Mouse (Mus musculus): ENCODE results near the gene Pacsin2. TPM values are rescaled to one million over a fixed set of nuclear protein-coding genes. Genes with fewer than 3 reads are reported as not detected.

The Pacsin2 gene
- total and polyA plus RNA-seq, 3 experiments, result 48.4 to 85.5 (median 53.7) TPM

DNA sequence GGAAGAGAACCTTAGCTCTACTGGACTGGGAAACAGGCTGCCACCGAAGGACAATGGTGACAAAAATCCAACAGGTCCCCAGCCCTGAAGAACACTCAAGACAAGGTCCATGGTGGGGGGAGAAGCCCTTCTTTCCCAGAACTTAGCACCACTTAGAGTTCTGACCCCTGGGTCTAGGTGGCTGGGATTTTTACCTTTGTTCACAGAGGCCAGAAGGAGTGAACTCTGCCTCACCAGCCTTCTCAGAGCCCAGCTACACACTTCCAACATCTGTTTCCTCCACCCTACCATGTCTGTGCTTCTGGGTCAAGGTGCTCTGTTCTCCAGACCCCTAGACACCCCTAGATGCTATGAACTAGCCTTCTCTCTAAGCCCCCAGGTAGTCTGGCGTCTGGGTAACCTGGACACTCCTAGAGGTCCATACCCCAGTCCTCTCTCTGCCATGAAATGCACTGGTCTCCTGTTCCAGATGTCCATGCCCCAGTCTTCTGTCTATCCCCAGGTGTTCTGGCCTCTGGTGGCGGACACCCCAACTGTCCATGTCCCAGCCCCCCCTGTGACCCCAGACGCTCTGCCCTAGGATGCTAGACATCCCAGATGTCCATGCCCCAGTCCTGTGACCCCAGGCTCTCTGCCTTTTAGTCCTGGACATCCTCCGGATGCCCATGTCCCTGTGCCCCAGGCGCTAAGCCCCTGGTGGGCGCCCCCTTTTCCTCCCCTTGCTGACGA, 115.0 kb downstream of the Pacsin2 start:
- peak; percentile 12 for DNase-seq (ENCODE audit: extremely low read depth)
- dilution Hi-C loops (cut with MboI; ENCODE audit: extremely low pct_ligation_motif_present, extremely low pct_unique_long_range_greater_than_20kb, low sequenced_read_pairs) (no loop called here), in situ Hi-C loops (cut with MboI; ENCODE audit: low pct_ligation_motif_present, low pct_unique_long_range_greater_than_20kb, low sequenced_read_pairs) (no loop called here)
- peaks cover 0 to 16% of the 10 kb centered on the region in 2 experiments for H3K36me3 ChIP-seq (replicated peaks in 1 of 2; ENCODE audit: control insufficient read depth in 1 of 2, insufficient read depth in 1 of 2, low read length in 1 of 2)
- peak overlapping the region; percentile 53 for H3K9ac ChIP-seq (ENCODE audit: insufficient read depth, low read depth)
- no peaks in the 10 kb centered on the region for H3K79me2 ChIP-seq (replicated peaks; ENCODE audit: control insufficient read depth, extremely low read depth, insufficient read depth, poor library complexity, severe bottlenecking)
- H3K4me1 ChIP-seq (ENCODE audit: control insufficient read depth in 1 of 2, insufficient read depth in 2 of 2), result peaks cover 3 to 15% of the 10 kb centered on the region in 2 experiments
- no peaks in the 10 kb centered on the region for H3K9me3 ChIP-seq (replicated peaks; ENCODE audit: low read length)
- H3K27ac ChIP-seq (ENCODE audit: insufficient read depth, low read depth), result no peak overlapping the region
- peak overlapping the region; percentile 68 to 78 (median 72) for H3K4me3 ChIP-seq (replicated peaks in 1 of 3; ENCODE audit: low read depth in 2 of 3, low read length in 2 of 3, poor library complexity in 1 of 3)
- H3K4me2 ChIP-seq (ENCODE audit: insufficient read depth, low read depth, poor library complexity, severe bottlenecking), result peak overlapping the region; percentile 52
- TF ChIP-seq POLR2AphosphoS2 (IDR thresholded peaks at IDR 0.05; ENCODE audit: low read depth, low read length), result no peak
- no peak for TF ChIP-seq MAZ (IDR thresholded peaks at IDR 0.05; ENCODE audit: low read depth, low read length)
- peaks cover 3% of the 10 kb centered on the region for H3K27me3 ChIP-seq (replicated peaks)

DNA sequence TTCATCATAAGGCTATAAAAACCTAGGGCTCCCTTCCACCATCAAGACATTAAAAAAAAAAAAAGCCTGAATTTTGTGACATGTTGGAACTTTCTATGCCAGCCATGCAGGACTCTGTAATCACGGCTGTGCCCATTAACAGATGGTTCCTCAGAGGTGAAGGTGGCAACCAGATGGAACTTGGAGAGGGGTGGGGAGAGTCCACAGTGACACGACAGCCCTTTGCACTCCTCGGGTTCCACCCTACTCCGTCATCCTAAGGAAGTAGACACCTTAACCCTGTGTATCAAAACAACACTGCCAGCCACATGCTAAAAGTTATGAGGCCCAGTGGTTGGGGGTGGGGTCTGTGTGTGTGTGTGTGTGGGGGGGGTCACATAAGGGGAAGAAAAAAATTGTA, 115.7 kb downstream of the Pacsin2 start:
- in situ Hi-C loops (cut with MboI; ENCODE audit: low pct_ligation_motif_present, low pct_unique_long_range_greater_than_20kb, low sequenced_read_pairs) (no loop called here), dilution Hi-C loops (cut with MboI; ENCODE audit: extremely low pct_ligation_motif_present, extremely low pct_unique_long_range_greater_than_20kb, low sequenced_read_pairs) (no loop called here)
- Histone ChIP-seq H3K9me3 (replicated peaks; ENCODE audit: low read length) (no peaks in the 10 kb centered on the region), H3K9ac (ENCODE audit: insufficient read depth, low read depth) (peak overlapping the region; percentile 53; the same call in 1 of the 2 replicates), H3K4me1 (ENCODE audit: control insufficient read depth in 1 of 2, insufficient read depth in 2 of 2) (peaks cover 3 to 15% of the 10 kb centered on the region in 2 experiments), H3K27me3 (replicated peaks) (peaks cover 3% of the 10 kb centered on the region), H3K79me2 (replicated peaks; ENCODE audit: control insufficient read depth, extremely low read depth, insufficient read depth, poor library complexity, severe bottlenecking) (no peaks in the 10 kb centered on the region), H3K27ac (ENCODE audit: insufficient read depth, low read depth) (no peak overlapping the region), H3K36me3 (replicated peaks in 1 of 2; ENCODE audit: control insufficient read depth in 1 of 2, insufficient read depth in 1 of 2, low read length in 1 of 2) (peaks cover 0 to 19% of the 10 kb centered on the region in 2 experiments), H3K4me3 (replicated peaks in 1 of 3; ENCODE audit: low read depth in 2 of 3, low read length in 2 of 3, poor library complexity in 1 of 3) (no peak overlapping the region), H3K4me2 (ENCODE audit: insufficient read depth, low read depth, poor library complexity, severe bottlenecking) (peak overlapping the region; percentile 52; the same call in 1 of the 2 replicates)
- no peak for TF ChIP-seq IRF4 (IDR thresholded peaks at IDR 0.05; ENCODE audit: low read depth, low read length)
- TF ChIP-seq PAX5 (IDR thresholded peaks at IDR 0.05; ENCODE audit: low read length), result no peak
- no peak for TF ChIP-seq ETS1 (conservative IDR thresholded peaks at IDR 0.05; ENCODE audit: low read depth, low read length)
- no peak for TF ChIP-seq ZC3H11A (IDR thresholded peaks at IDR 0.05; ENCODE audit: low read depth, low read length)
- no peak for TF ChIP-seq MYC (IDR thresholded peaks at IDR 0.05; ENCODE audit: low read depth, low read length)
- no peak for TF ChIP-seq USF2 (conservative IDR thresholded peaks at IDR 0.05; ENCODE audit: low read depth, low read length)
- TF ChIP-seq NELFE (IDR thresholded peaks at IDR 0.05; ENCODE audit: low read depth, low read length), result no peak
- TF ChIP-seq UBTF (IDR thresholded peaks at IDR 0.05; ENCODE audit: low read depth, low read length), result no peak
- no peak for TF ChIP-seq POLR2AphosphoS2 (IDR thresholded peaks at IDR 0.05; ENCODE audit: low read depth, low read length)
- no peak for TF ChIP-seq TBP (conservative IDR thresholded peaks at IDR 0.05; ENCODE audit: low read depth, low read length)
- TF ChIP-seq ZMIZ1 (IDR thresholded peaks at IDR 0.05; ENCODE audit: low read depth, low read length), result no peak
- no peak for TF ChIP-seq E2F4 (IDR thresholded peaks at IDR 0.05; ENCODE audit: insufficient replicate concordance, low read depth, low read length)
- no peak for TF ChIP-seq MAFK (IDR thresholded peaks at IDR 0.05; ENCODE audit: insufficient replicate concordance, low read length)
- TF ChIP-seq CTCF (conservative IDR thresholded peaks at IDR 0.05 in 1 of 2, IDR thresholded peaks at IDR 0.05 in 1 of 2; ENCODE audit: low read depth in 2 of 2, low read length in 2 of 2), result no peak
- TF ChIP-seq HCFC1 (IDR thresholded peaks at IDR 0.05; ENCODE audit: low read depth, low read length), result no peak
- TF ChIP-seq GABPA (IDR thresholded peaks at IDR 0.05; ENCODE audit: insufficient replicate concordance, low read depth, low read length), result no peak
- no peak for TF ChIP-seq USF1 (IDR thresholded peaks at IDR 0.05; ENCODE audit: low read depth, low read length)
- no peak for TF ChIP-seq MXI1 (IDR thresholded peaks at IDR 0.05; ENCODE audit: low read depth, low read length)
- TF ChIP-seq SMC3 (IDR thresholded peaks at IDR 0.05; ENCODE audit: low read depth, low read length), result no peak
- TF ChIP-seq SIN3A (IDR thresholded peaks at IDR 0.05; ENCODE audit: low read length), result no peak
- DNase-seq (ENCODE audit: extremely low read depth), result no peak

Data from CH12.LX (cell line).